Mouse (Mus musculus): ENCODE data around the gene Bnc2. TPM values are rescaled to one million over a fixed set of nuclear protein-coding genes. Genes with fewer than 3 reads are reported as not detected.

Bnc2 gene
- polyA plus RNA-seq, 1 experiment from 2014 or later = 28.8 TPM

- 17% methylated on average over 16 of the region's 16 CpGs for WGBS
- no peak overlapping the region for H3K9ac ChIP-seq
- H3K9me3 ChIP-seq = no peaks in the 10 kb centered on the region
- peaks cover 3% of the 10 kb centered on the region; the same call in 1 of the 2 replicates for H3K27me3 ChIP-seq
- H3K4me3 ChIP-seq = peak overlapping the region; percentile 3; the same call in 1 of the 2 replicates
- H3K36me3 ChIP-seq = no peaks in the 10 kb centered on the region
- peak overlapping the region; percentile 72 for H3K27ac ChIP-seq
- no peak for ATAC-seq (ENCODE audit: insufficient number of reproducible peaks, insufficient read depth, low FRiP score, low TSS enrichment, low read depth)
- peak overlapping the region; percentile 44 for H3K4me2 ChIP-seq
- peaks cover 48% of the 10 kb centered on the region for H3K4me1 ChIP-seq
Observed at GRCm38 (mm10) chr4:84456198-84456852, 218.8 kb downstream of the Bnc2 start.

DNA sequence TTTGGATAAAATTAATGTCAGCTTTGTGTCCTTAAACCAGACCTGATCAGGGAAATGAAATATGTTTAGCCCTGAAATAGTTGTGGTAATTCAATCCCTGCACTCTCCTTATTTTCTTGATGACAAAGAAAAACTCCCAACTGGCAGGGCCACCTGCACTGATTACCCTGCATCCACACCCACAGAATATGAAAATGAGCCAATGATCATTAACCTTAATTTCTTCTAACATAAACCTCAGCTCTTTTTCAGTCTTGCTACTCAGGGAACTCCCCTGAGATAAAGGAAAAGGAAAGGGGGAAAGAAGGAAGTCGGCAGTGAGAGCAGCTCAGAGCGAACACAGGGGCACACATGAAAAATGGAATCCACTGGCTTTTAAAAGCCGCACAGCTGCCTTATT is 220.6 kb downstream of the Bnc2 start:
- H3K27ac ChIP-seq = no peak overlapping the region
- H3K4me3 ChIP-seq = no peak overlapping the region
- H3K36me3 ChIP-seq = no peaks in the 10 kb centered on the region
- ATAC-seq (ENCODE audit: insufficient number of reproducible peaks, insufficient read depth, low FRiP score, low TSS enrichment, low read depth) = no peak
- H3K9ac ChIP-seq = no peak overlapping the region
- H3K4me2 ChIP-seq = no peak overlapping the region
- no peaks in the 10 kb centered on the region; the same call in 1 of the 2 replicates for H3K27me3 ChIP-seq
- no peaks in the 10 kb centered on the region for H3K9me3 ChIP-seq
- peaks cover 54% of the 10 kb centered on the region for H3K4me1 ChIP-seq
- WGBS = 29% methylated on average over 3 of the region's 3 CpGs

DNA sequence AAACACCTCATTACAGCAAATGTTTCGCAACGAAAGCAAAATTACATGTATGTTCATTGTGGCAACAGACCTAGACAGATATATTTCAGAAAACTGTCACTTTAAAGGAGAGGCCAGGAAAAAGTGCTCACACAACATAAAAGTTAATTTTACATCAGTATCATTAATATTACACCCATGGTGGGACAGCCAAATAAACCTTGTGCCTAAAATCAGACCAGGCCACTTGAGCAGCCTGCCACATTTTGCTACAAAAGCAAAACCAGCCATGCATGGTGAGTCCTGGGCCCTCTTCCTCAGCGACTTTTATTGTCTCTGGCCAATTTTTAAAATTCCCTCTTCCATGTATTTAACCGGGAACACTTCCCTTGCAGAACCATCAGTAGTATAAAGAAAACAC is 221.5 kb downstream of the Bnc2 start:
- Histone ChIP-seq H3K4me2 (no peak overlapping the region), H3K36me3 (no peaks in the 10 kb centered on the region), H3K4me3 (no peak overlapping the region), H3K9me3 (no peaks in the 10 kb centered on the region), H3K9ac (no peak overlapping the region), H3K4me1 (peaks cover 55% of the 10 kb centered on the region), H3K27me3 (no peaks in the 10 kb centered on the region), H3K27ac (no peak overlapping the region)
- 64% methylated on average over 4 of the region's 4 CpGs for WGBS
- no peak for ATAC-seq (ENCODE audit: insufficient number of reproducible peaks, insufficient read depth, low FRiP score, low TSS enrichment, low read depth)

DNA sequence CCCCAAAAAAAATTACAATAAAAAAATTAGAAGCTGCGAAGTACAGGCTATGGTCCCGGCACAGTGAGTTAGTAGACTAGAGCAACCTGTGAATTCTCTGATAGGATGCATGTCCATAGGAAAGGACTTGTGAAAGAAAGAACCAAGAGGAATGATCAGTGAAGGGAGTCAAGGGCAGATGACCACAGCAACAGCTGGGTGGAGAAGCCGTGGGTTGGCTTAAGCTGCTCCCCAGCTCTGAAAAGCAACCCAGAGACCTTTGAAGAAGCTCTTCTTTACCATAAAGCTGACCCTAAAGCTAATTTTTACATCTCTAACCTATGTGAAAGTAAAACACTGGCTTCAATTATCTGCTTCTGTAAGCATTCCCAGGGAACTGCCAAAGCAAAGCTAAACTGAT is 222.4 kb downstream of the Bnc2 start:
- Histone ChIP-seq H3K4me2 (no peak overlapping the region), H3K4me3 (no peak overlapping the region), H3K9me3 (no peaks in the 10 kb centered on the region), H3K36me3 (no peaks in the 10 kb centered on the region), H3K27ac (no peak overlapping the region), H3K4me1 (peaks cover 48% of the 10 kb centered on the region), H3K9ac (no peak overlapping the region), H3K27me3 (no peaks in the 10 kb centered on the region)
- WGBS = 76% methylated on average over 3 of the region's 3 CpGs
- ATAC-seq (ENCODE audit: insufficient number of reproducible peaks, insufficient read depth, low FRiP score, low TSS enrichment, low read depth) = no peak

GRCm38 (mm10) chr4:84449246-84450005 is 225.6 kb downstream of the Bnc2 start:
- peaks cover 28% of the 10 kb centered on the region for H3K4me1 ChIP-seq
- H3K4me3 ChIP-seq = no peak overlapping the region
- ATAC-seq (ENCODE audit: insufficient number of reproducible peaks, insufficient read depth, low FRiP score, low TSS enrichment, low read depth) = no peak
- 63% methylated on average over 7 of the region's 7 CpGs for WGBS
- no peak overlapping the region for H3K27ac ChIP-seq
- 0 out of 2 replicates have a peak, but pooled peaks cover under 1% of the 10 kb centered on the region for H3K27me3 ChIP-seq
- H3K9ac ChIP-seq = no peak overlapping the region
- H3K9me3 ChIP-seq = no peaks in the 10 kb centered on the region
- no peak overlapping the region for H3K4me2 ChIP-seq
- H3K36me3 ChIP-seq = no peaks in the 10 kb centered on the region

GRCm38 (mm10) chr4:84433324-84433723 is 241.8 kb downstream of the Bnc2 start:
- Histone ChIP-seq H3K4me2 (no peak overlapping the region), H3K36me3 (no peaks in the 10 kb centered on the region), H3K4me1 (peaks cover 4% of the 10 kb centered on the region), H3K9ac (no peak overlapping the region), H3K27ac (no peak overlapping the region), H3K27me3 (no peaks in the 10 kb centered on the region), H3K4me3 (no peak overlapping the region), H3K9me3 (no peaks in the 10 kb centered on the region)
- no peak for ATAC-seq (ENCODE audit: insufficient number of reproducible peaks, insufficient read depth, low FRiP score, low TSS enrichment, low read depth)
- 95% methylated on average over 9 of the region's 9 CpGs for WGBS

DNA sequence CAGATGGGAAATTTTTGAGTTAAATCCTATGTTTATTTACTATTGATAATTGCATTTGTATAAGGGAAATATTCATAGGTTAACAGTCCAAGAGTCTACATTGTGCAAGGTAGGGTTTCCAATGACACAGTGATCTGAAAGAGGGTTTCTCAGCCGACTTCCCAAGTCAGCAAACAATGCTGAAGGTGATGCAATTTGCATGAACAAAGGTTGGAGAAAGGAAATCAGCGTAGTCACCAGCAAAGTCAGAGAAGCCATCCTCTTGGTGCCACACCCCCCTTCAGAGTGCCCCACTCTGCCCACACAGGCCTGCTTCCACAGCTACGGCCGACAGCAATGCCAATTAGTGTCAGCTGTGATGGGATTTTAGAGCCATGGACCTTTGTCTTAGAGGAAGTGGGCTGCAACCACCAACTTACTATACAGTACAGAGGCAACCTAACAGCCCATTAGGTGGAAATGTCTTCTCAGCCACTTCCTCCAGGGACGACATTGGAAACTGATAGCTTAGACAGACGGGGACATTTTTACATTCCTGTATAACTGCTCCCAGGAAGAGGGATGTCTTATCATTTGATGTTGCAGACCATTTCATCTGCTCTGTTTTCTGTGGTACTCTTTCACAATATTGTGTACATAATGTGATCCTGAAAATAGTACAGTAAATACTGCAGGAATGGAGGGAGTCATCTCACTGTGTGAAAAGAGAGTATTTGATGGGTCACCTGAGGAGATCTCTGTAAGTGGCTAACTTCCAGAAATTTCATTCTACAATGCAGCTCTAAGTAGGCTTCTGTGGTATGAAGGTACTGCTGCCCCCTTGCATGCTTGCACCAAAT is 243.2 kb downstream of the Bnc2 start:
- H3K9ac ChIP-seq = no peak overlapping the region
- H3K4me3 ChIP-seq = no peak overlapping the region
- H3K4me1 ChIP-seq = peaks cover 8% of the 10 kb centered on the region
- H3K4me2 ChIP-seq = no peak overlapping the region
- H3K27me3 ChIP-seq = no peaks in the 10 kb centered on the region
- H3K9me3 ChIP-seq = no peaks in the 10 kb centered on the region
- no peak overlapping the region for H3K27ac ChIP-seq
- ATAC-seq (ENCODE audit: insufficient number of reproducible peaks, insufficient read depth, low FRiP score, low TSS enrichment, low read depth) = no peak
- H3K36me3 ChIP-seq = no peaks in the 10 kb centered on the region
- WGBS = 48% methylated on average over 6 of the region's 6 CpGs

- no peak for ATAC-seq (ENCODE audit: insufficient number of reproducible peaks, insufficient read depth, low FRiP score, low TSS enrichment, low read depth)
- 74% methylated on average over 3 of the region's 3 CpGs for WGBS
Observed at GRCm38 (mm10) chr4:84427955-84428354, 247.1 kb downstream of the Bnc2 start.

DNA sequence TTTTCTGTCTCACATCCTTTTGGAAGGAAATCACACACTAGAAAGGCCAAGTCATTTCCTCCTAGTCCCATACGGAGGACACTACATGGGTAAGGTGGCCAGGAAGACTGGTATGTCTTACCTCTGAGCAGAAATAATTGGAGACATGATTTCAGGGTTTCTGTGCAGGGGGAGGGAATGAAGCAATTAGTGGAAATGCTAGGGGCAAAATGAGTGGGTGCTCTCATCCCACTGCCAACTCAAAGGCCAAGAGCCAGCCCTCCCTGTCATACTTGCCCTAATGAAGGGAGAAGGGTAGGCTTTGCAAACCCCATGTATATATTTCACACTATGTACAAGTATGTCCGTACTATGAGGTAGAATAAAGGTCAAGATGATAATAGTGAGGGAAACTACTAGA is 263.6 kb downstream of the Bnc2 start:
- 85% methylated on average over 2 of the region's 2 CpGs for WGBS

More at GRCm38 (mm10) chr4:84427955-84428354, 247.1 kb downstream of the Bnc2 start:
- Histone ChIP-seq H3K9me3 (no peaks in the 10 kb centered on the region), H3K4me2 (no peak overlapping the region), H3K4me3 (no peak overlapping the region), H3K4me1 (peaks cover 14% of the 10 kb centered on the region), H3K9ac (no peak overlapping the region), H3K27ac (no peak overlapping the region), H3K36me3 (no peaks in the 10 kb centered on the region), H3K27me3 (no peaks in the 10 kb centered on the region)

GRCm38 (mm10) chr4:84407328-84408028 is 267.6 kb downstream of the Bnc2 start:
- Histone ChIP-seq H3K27ac (no peak overlapping the region), H3K4me3 (no peak overlapping the region), H3K4me2 (no peak overlapping the region), H3K27me3 (no peaks in the 10 kb centered on the region), H3K4me1 (peaks cover 26% of the 10 kb centered on the region), H3K9ac (no peak overlapping the region), H3K9me3 (no peaks in the 10 kb centered on the region), H3K36me3 (no peaks in the 10 kb centered on the region)
- ATAC-seq (ENCODE audit: insufficient number of reproducible peaks, insufficient read depth, low FRiP score, low TSS enrichment, low read depth) = no peak
- WGBS = 49% methylated on average over 6 of the region's 6 CpGs

More for the DNA sequence above, 263.6 kb downstream of the Bnc2 start:
- Histone ChIP-seq H3K27ac (no peak overlapping the region), H3K9ac (no peak overlapping the region), H3K4me1 (peaks cover 9% of the 10 kb centered on the region), H3K4me2 (no peak overlapping the region), H3K9me3 (no peaks in the 10 kb centered on the region), H3K4me3 (no peak overlapping the region), H3K36me3 (no peaks in the 10 kb centered on the region), H3K27me3 (no peaks in the 10 kb centered on the region)
- ATAC-seq (ENCODE audit: insufficient number of reproducible peaks, insufficient read depth, low FRiP score, low TSS enrichment, low read depth) = no peak
